Mouse (Mus musculus): Measurements from ENCODE around the gene Taf3. TPM values are rescaled to one million over a fixed set of nuclear protein-coding genes. Genes with fewer than 3 reads are reported as not detected.

Taf3 gene
- polyA plus RNA-seq, 1 experiment from 2014 or later = 18.6 TPM

- DNase-seq (ENCODE audit: low spot score) (no peak), ATAC-seq (replicated peaks; ENCODE audit: low FRiP score) (no peak)
- Histone ChIP-seq H3K4me1 (replicated peaks; ENCODE audit: control insufficient read depth, insufficient read depth, low read length) (peaks cover 15% of the 10 kb centered on the region), H3K4me2 (peak overlapping the region; percentile 84), H3K27me3 (replicated peaks; ENCODE audit: control insufficient read depth, insufficient read depth, low read length) (peaks cover 82% of the 10 kb centered on the region), H3K27ac (ENCODE audit: low read depth, low read length) (no peak overlapping the region), H3K36me3 (ENCODE audit: control insufficient read depth, insufficient read depth, low read length) (no peaks in the 10 kb centered on the region), H3K9ac (ENCODE audit: low read depth, low read length) (peak overlapping the region; percentile 41), H3K4me3 (ENCODE audit: low read depth, low read length) (peak overlapping the region; percentile 56), H3K9me3 (ENCODE audit: control insufficient read depth, low read length) (no peaks in the 10 kb centered on the region)
- WGBS = 3% methylated on average over 31 of the region's 31 CpGs
Measured at GRCm38 (mm10) chr2:9876621-9877325, 171.6 kb downstream of the Taf3 start.

- H3K36me3 ChIP-seq (ENCODE audit: control insufficient read depth, insufficient read depth, low read length) = no peaks in the 10 kb centered on the region
- no peak overlapping the region for H3K9ac ChIP-seq (ENCODE audit: low read depth, low read length)
- DNase-seq (ENCODE audit: low spot score) = no peak
- H3K4me3 ChIP-seq (ENCODE audit: low read depth, low read length) = peak overlapping the region; percentile 14; the same call in 1 of the 2 replicates
- H3K9me3 ChIP-seq (ENCODE audit: control insufficient read depth, low read length) = no peaks in the 10 kb centered on the region
- H3K4me2 ChIP-seq = peak overlapping the region; percentile 84
- H3K4me1 ChIP-seq (replicated peaks; ENCODE audit: control insufficient read depth, insufficient read depth, low read length) = peaks cover 7% of the 10 kb centered on the region
- no peak for ATAC-seq (replicated peaks; ENCODE audit: low FRiP score)
- peaks cover 76% of the 10 kb centered on the region for H3K27me3 ChIP-seq (replicated peaks; ENCODE audit: control insufficient read depth, insufficient read depth, low read length)
- no peak overlapping the region for H3K27ac ChIP-seq (ENCODE audit: low read depth, low read length)
- 36% methylated on average over 12 of the region's 12 CpGs for WGBS
Measured at GRCm38 (mm10) chr2:9875676-9876357, 172.6 kb downstream of the Taf3 start.

DNA sequence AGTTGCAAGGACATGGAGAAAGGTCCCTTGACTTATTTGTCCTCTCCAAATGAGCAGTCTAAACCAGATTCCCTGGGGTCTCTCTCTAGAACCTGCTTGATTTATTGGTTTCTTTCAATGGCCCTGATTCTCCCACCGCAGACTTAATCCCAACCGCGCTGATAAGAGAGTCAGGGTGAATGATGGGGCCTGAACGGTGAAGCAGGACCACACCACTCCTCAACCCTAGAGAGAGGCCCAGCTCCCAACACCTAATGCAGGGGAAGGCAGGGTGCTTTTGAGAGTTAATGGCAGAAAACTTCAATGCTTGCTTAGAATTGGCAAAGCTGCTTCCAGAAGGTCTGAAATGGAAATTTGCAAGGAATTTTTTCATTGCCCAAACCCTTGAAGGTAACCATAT is 173.2 kb downstream of the Taf3 start:
- peak overlapping the region; percentile 30 for H3K4me2 ChIP-seq
- peaks cover 71% of the 10 kb centered on the region for H3K27me3 ChIP-seq (replicated peaks; ENCODE audit: control insufficient read depth, insufficient read depth, low read length)
- 16% methylated on average over 4 of the region's 4 CpGs for WGBS
- no peak for DNase-seq (ENCODE audit: low spot score)
- H3K4me1 ChIP-seq (replicated peaks; ENCODE audit: control insufficient read depth, insufficient read depth, low read length) = peaks cover 6% of the 10 kb centered on the region
- H3K36me3 ChIP-seq (ENCODE audit: control insufficient read depth, insufficient read depth, low read length) = no peaks in the 10 kb centered on the region
- ATAC-seq (replicated peaks; ENCODE audit: low FRiP score) = no peak
- H3K4me3 ChIP-seq (ENCODE audit: low read depth, low read length) = 0 out of 2 replicates have a peak overlapping the region, but pooled peaks have one; percentile 2
- no peak overlapping the region for H3K9ac ChIP-seq (ENCODE audit: low read depth, low read length)
- H3K9me3 ChIP-seq (ENCODE audit: control insufficient read depth, low read length) = no peaks in the 10 kb centered on the region
- no peak overlapping the region for H3K27ac ChIP-seq (ENCODE audit: low read depth, low read length)

GRCm38 (mm10) chr2:9874467-9875219 is 173.8 kb downstream of the Taf3 start:
- Histone ChIP-seq H3K4me1 (replicated peaks; ENCODE audit: control insufficient read depth, insufficient read depth, low read length) (peaks cover 3% of the 10 kb centered on the region), H3K9ac (ENCODE audit: low read depth, low read length) (no peak overlapping the region), H3K27me3 (replicated peaks; ENCODE audit: control insufficient read depth, insufficient read depth, low read length) (peaks cover 65% of the 10 kb centered on the region), H3K4me2 (peak overlapping the region; percentile 30), H3K27ac (ENCODE audit: low read depth, low read length) (no peak overlapping the region), H3K36me3 (ENCODE audit: control insufficient read depth, insufficient read depth, low read length) (no peaks in the 10 kb centered on the region), H3K9me3 (ENCODE audit: control insufficient read depth, low read length) (no peaks in the 10 kb centered on the region), H3K4me3 (ENCODE audit: low read depth, low read length) (0 out of 2 replicates have a peak overlapping the region, but pooled peaks have one; percentile 2)
- WGBS = 37% methylated on average over 39 of the region's 39 CpGs
- no peak for DNase-seq (ENCODE audit: low spot score)
- no peak for ATAC-seq (replicated peaks; ENCODE audit: low FRiP score)

GRCm38 (mm10) chr2:9873757-9874156 is 174.6 kb downstream of the Taf3 start:
- Histone ChIP-seq H3K4me1 (replicated peaks; ENCODE audit: control insufficient read depth, insufficient read depth, low read length) (peaks cover 3% of the 10 kb centered on the region), H3K27ac (ENCODE audit: low read depth, low read length) (no peak overlapping the region), H3K9ac (ENCODE audit: low read depth, low read length) (no peak overlapping the region), H3K9me3 (ENCODE audit: control insufficient read depth, low read length) (no peaks in the 10 kb centered on the region), H3K4me3 (ENCODE audit: low read depth, low read length) (no peak overlapping the region), H3K36me3 (ENCODE audit: control insufficient read depth, insufficient read depth, low read length) (no peaks in the 10 kb centered on the region), H3K27me3 (replicated peaks; ENCODE audit: control insufficient read depth, insufficient read depth, low read length) (peaks cover 58% of the 10 kb centered on the region), H3K4me2 (no peak overlapping the region)
- DNase-seq (ENCODE audit: low spot score) (no peak), ATAC-seq (replicated peaks; ENCODE audit: low FRiP score) (no peak)
- WGBS = 44% methylated on average over 2 of the region's 2 CpGs

DNA sequence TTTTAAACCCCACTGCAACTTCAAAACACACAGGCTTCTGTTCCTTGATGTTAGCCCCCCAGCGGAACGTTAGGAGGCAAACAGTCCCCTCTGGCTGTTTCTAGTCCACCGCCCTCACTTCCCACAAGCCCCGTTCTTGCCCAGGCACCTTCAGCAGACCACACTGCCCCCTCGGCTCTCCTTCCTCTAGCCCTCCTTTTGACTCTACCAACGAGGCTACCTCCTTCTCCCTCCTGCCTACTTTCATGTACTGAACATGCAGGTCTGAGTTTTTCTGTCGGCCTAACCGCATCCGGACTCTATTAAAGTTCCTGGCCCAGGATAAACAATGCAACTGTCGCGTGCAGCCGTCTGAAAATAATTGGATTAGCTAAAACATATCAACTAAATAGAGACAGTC is 175.7 kb downstream of the Taf3 start:
- Histone ChIP-seq H3K4me1 (replicated peaks; ENCODE audit: control insufficient read depth, insufficient read depth, low read length) (peaks cover 3% of the 10 kb centered on the region), H3K36me3 (ENCODE audit: control insufficient read depth, insufficient read depth, low read length) (no peaks in the 10 kb centered on the region), H3K4me2 (peak overlapping the region; percentile 5; the same call in 1 of the 2 replicates), H3K27ac (ENCODE audit: low read depth, low read length) (no peak overlapping the region), H3K9me3 (ENCODE audit: control insufficient read depth, low read length) (no peaks in the 10 kb centered on the region), H3K4me3 (ENCODE audit: low read depth, low read length) (no peak overlapping the region), H3K27me3 (replicated peaks; ENCODE audit: control insufficient read depth, insufficient read depth, low read length) (peaks cover 48% of the 10 kb centered on the region), H3K9ac (ENCODE audit: low read depth, low read length) (no peak overlapping the region)
- no peak for ATAC-seq (replicated peaks; ENCODE audit: low FRiP score)
- DNase-seq (ENCODE audit: low spot score) = no peak
- WGBS = 19% methylated on average over 12 of the region's 12 CpGs

- ATAC-seq (replicated peaks; ENCODE audit: low FRiP score) (no peak), DNase-seq (ENCODE audit: low spot score) (no peak)
- Histone ChIP-seq H3K9me3 (ENCODE audit: control insufficient read depth, low read length) (no peaks in the 10 kb centered on the region), H3K27me3 (replicated peaks; ENCODE audit: control insufficient read depth, insufficient read depth, low read length) (peaks cover 39% of the 10 kb centered on the region), H3K4me2 (no peak overlapping the region; the same call in 1 of the 2 replicates), H3K27ac (ENCODE audit: low read depth, low read length) (no peak overlapping the region), H3K4me3 (ENCODE audit: low read depth, low read length) (no peak overlapping the region), H3K9ac (ENCODE audit: low read depth, low read length) (no peak overlapping the region), H3K36me3 (ENCODE audit: control insufficient read depth, insufficient read depth, low read length) (no peaks in the 10 kb centered on the region), H3K4me1 (replicated peaks; ENCODE audit: control insufficient read depth, insufficient read depth, low read length) (peaks cover 3% of the 10 kb centered on the region; the same call in 1 of the 2 replicates)
- WGBS = 39% methylated on average over 6 of the region's 6 CpGs
Measured at GRCm38 (mm10) chr2:9871798-9872197, 176.6 kb downstream of the Taf3 start.

DNA sequence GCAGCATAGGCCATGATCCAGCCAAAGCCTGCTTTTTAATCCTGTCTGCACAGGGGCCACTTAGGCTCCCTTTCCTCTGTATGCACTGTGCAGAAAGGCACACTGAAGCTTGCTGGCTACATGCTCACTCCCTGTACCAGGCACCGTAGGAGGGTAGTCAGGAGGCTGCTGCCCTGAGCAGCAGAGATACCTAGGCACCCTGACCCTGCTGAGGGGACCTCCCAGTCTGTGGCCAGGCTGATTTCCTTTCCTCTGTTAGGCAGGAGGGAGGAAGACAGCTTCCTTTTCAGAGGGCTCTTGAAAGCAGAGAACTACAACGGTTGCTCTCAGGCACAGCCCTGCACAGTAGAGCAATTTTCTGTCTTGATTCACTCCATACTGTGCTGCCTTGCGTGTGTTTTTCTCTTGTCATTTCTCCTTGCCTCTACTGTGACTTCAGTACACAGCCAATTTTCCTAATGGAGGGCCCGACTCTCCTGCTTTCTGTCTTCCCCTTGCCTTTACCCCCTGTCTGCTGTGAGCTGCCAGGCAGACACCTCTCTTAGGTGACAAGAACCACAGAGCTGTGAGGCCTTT is 177.2 kb downstream of the Taf3 start:
- Histone ChIP-seq H3K36me3 (ENCODE audit: control insufficient read depth, insufficient read depth, low read length) (no peaks in the 10 kb centered on the region), H3K9ac (ENCODE audit: low read depth, low read length) (no peak overlapping the region), H3K4me3 (ENCODE audit: low read depth, low read length) (no peak overlapping the region), H3K9me3 (ENCODE audit: control insufficient read depth, low read length) (no peaks in the 10 kb centered on the region), H3K4me2 (no peak overlapping the region), H3K27ac (ENCODE audit: low read depth, low read length) (no peak overlapping the region), H3K4me1 (replicated peaks; ENCODE audit: control insufficient read depth, insufficient read depth, low read length) (peaks cover 3% of the 10 kb centered on the region; the same call in 1 of the 2 replicates), H3K27me3 (replicated peaks; ENCODE audit: control insufficient read depth, insufficient read depth, low read length) (peaks cover 33% of the 10 kb centered on the region)
- DNase-seq (ENCODE audit: low spot score) (no peak), ATAC-seq (replicated peaks; ENCODE audit: low FRiP score) (no peak)
- 16% methylated on average over 4 of the region's 4 CpGs for WGBS
